Mouse (Mus musculus) stomach, postnatal 0 days (tissue): ENCODE data around the gene Ptpn7.

Source experiments
- CTCF ChIP-seq: IDR thresholded peaks from 2 replicates; pipeline ENCODE4 v1.5.1; 2016; ENCODE audit warnings: antibody characterized with exemption, low read depth, mild to moderate bottlenecking, moderate library complexity
- EP300 ChIP-seq: optimal IDR thresholded peaks from 2 replicates; pipeline ENCODE3; 2016; ENCODE audit warnings: antibody characterized with exemption

- TF ChIP-seq CTCF (no peak), EP300 (no peak)
Observed at GRCm38 (mm10) chr1:135087414-135087813, 45.1 kb upstream of the Ptpn7 start.
